Mouse (Mus musculus) spleen, adult 2 months (tissue): ENCODE results near the gene Fbrs.

Experiments used
- CTCF ChIP-seq: fragments of 200-500 bp; IDR thresholded peaks from 2 replicates; pipeline ENCODE4 v1.5.1; 2011; ENCODE audit warnings: mild to moderate bottlenecking, inconsistent platforms; ENCODE audit not compliant: insufficient read depth, insufficient read length, insufficient replicate concordance; ENCODE audit errors: extremely low read depth
- POLR2A ChIP-seq: fragments of 200-500 bp; IDR thresholded peaks from 2 replicates; pipeline ENCODE4 v1.6.1; 2011; ENCODE audit warnings: low read depth, low read length, inconsistent platforms

DNA sequence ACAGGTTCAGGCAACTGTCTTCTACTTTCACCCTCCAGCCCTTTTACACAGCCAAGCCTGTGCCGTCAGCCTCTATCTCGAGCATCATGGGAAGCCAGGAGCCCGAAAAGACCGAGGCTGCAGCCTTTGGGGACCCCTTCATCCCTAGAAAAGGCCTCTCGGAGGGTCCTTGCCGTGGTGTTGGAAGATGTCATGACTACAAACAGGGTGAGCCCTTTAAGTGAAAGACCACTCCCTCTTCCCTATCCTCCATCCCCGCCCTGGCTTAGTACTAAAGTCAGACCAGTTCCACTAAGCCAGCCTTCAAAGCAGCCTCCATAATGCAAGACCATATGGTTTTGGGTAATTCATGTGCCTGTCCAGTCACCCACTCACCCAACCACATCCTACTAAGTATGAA lies 6.9 kb upstream of the Fbrs start:
- TF ChIP-seq CTCF (no peak), POLR2A (no peak)
